Mouse (Mus musculus) induced T-regulatory cell, adult 2 months (primary cell): ENCODE measurements around the gene Cars.

Experiments
- DNase-seq: peaks from one replicate; pipeline ENCODE4 v3.0.0-alpha.2; 2012; ENCODE audit warnings: low read depth

Cars gene

DNA sequence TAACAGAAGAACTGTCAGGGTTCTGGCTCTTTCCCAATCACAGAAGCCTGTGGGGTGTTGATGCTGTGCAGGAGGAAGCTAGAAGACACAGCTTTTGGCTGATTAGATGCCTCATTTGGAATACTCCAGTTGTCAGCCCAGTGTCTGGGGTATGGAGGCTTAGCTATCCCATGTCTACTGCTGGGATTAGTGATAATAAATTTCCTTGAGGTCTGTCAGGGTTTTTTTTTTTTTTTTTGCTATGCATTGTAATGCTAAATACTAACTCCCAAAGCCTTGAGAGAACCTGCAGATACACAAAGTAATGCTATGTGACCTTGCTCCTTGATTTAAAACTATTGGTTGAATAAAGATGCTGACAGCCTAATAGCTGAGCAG, 88.6 kb downstream of the Cars start:
- no peak for DNase-seq

DNA sequence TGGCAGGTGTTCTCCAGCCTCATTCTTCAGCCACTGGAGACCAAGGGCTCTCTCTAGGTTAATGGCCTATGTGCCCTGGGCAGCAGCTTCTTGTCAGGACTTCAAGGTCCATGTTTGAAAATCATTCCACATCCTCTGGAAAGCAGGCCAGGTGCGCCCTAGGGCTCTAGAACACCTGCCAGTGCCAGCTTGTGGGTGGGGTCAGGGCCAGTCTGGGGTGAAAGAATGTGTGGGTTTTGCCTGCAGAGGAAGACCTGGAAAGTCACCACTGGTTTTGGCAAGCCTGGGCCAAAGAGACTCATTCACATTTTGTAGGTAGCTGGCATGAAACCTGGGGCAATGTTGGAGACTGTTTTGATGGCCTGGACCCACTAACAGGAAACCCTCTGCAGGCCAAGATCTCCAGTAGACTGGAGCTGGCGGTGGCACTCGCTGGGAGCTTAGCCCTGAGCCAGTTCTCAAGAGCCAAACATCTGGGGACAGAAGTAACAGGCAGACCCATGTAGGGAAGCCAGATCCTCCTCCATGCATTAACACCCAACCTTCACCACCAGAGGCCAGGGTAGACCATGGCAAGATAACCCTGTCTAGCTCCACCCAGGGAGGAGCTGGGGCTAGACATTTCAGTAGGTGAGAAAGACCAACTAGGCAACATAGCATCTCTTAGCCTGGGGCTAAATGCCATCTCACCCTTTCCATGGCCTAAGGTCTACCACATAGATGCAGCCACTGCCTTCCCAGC, 89.1 kb downstream of the Cars start:
- DNase-seq, result no peak

DNA sequence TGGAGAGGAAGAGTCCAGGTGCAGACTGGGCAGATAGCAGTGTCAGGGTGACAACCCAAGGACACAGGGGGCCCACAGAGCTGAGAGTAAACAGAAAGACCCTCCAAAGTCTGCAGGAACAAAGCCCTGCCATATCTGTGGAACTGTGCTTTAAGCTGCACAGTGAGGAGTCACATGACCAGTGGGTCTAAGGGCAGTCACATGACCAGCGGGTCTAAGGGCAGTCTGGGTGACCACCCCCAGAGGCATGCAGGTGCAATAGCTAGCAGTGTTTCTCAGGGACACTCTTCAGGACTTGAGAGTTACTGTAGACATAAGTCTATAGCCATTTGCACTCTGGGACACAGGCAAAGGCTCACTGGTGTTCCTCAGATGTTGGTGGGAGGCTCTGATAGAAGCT, 90.3 kb downstream of the Cars start:
- no peak for DNase-seq
